Mouse (Mus musculus): ENCODE results near the gene Tmf1. TPM values are rescaled to one million over a fixed set of nuclear protein-coding genes. Genes with fewer than 3 reads are reported as not detected.
A peak's percentile ranks its signal among the peaks of the same experiment; 100 is the strongest.

The Tmf1 gene
- polyA plus RNA-seq, 1 experiment from 2014 or later: 17.3 TPM

- Histone ChIP-seq H3K27ac (peak overlapping the region; percentile 83), H3K4me1 (replicated peaks) (peaks cover 65% of the 10 kb centered on the region), H3K9me3 (replicated peaks) (no peaks in the 10 kb centered on the region), H3K27me3 (no peaks in the 10 kb centered on the region), H3K4me2 (peak overlapping the region; percentile 88), H3K36me3 (peaks cover 15% of the 10 kb centered on the region), H3K9ac (peak overlapping the region; percentile 91), H3K4me3 (replicated peaks) (peak overlapping the region; percentile 79)
- ATAC-seq (ENCODE audit: low read depth) (0 out of 2 replicates have a peak, but pooled peaks have one; percentile 22), DNase-seq (no peak)
- 20% methylated on average over 12 of the region's 12 CpGs for WGBS (ENCODE audit: insufficient replicate concordance)
Observed at GRCm38 (mm10) chr6:97211981-97212380, 33.1 kb upstream of the Tmf1 start.

- Histone ChIP-seq H3K9ac (peak overlapping the region; percentile 91), H3K36me3 (peaks cover 10% of the 10 kb centered on the region), H3K4me1 (replicated peaks) (peaks cover 69% of the 10 kb centered on the region), H3K27me3 (no peaks in the 10 kb centered on the region), H3K4me3 (replicated peaks) (peak overlapping the region; percentile 79), H3K27ac (peak overlapping the region; percentile 83), H3K4me2 (peak overlapping the region; percentile 88), H3K9me3 (replicated peaks) (no peaks in the 10 kb centered on the region)
- whole genome bisulfite sequencing (ENCODE audit: insufficient replicate concordance): under 1% methylated on average over 22 of the region's 22 CpGs
- DNase-seq: peak; percentile 57
- peak; percentile 86 for ATAC-seq (ENCODE audit: low read depth)
Observed at GRCm38 (mm10) chr6:97210962-97211601, 32.2 kb upstream of the Tmf1 start.

- Histone ChIP-seq H3K9ac (peak within 1 kb of the TSS; percentile 91), H3K4me1 (replicated peaks) (peaks cover 70% of the 10 kb centered on the region), H3K27ac (peak within 1 kb of the TSS; percentile 83), H3K4me2 (peak within 1 kb of the TSS; percentile 88), H3K4me3 (replicated peaks) (peak within 1 kb of the TSS; percentile 79), H3K27me3 (no peaks in the 10 kb centered on the region), H3K36me3 (peaks cover 10% of the 10 kb centered on the region), H3K9me3 (replicated peaks) (no peaks in the 10 kb centered on the region)
- WGBS (ENCODE audit: insufficient replicate concordance): 7% methylated on average over 32 of the region's 32 CpGs
- DNase-seq (peak; percentile 83), ATAC-seq (ENCODE audit: low read depth) (peak; percentile 63)
Observed at GRCm38 (mm10) chr6:97210191-97210961, 31.5 kb upstream of the Tmf1 start, which contains the start of gene Arl6ip5. Arl6ip5 (plus strand) TSS chr6:97210689.

GRCm38 (mm10) chr6:97209751-97210150 lies 30.8 kb upstream of the Tmf1 start:
- DNase-seq (no peak), ATAC-seq (ENCODE audit: low read depth) (no peak)
- Histone ChIP-seq H3K4me3 (replicated peaks) (0 out of 2 replicates have a peak overlapping the region, but pooled peaks have one; percentile 79), H3K9ac (no peak overlapping the region), H3K4me1 (replicated peaks) (peaks cover 66% of the 10 kb centered on the region), H3K36me3 (peaks cover 4% of the 10 kb centered on the region; the same call in 1 of the 2 replicates), H3K27ac (peak overlapping the region; percentile 43), H3K9me3 (replicated peaks) (no peaks in the 10 kb centered on the region), H3K4me2 (peak overlapping the region; percentile 88), H3K27me3 (no peaks in the 10 kb centered on the region)
- WGBS (ENCODE audit: insufficient replicate concordance): 81% methylated on average over 4 of the region's 4 CpGs

- H3K4me1 ChIP-seq (replicated peaks): peaks cover 66% of the 10 kb centered on the region
- H3K27me3 ChIP-seq: no peaks in the 10 kb centered on the region
- no peak for DNase-seq
- ATAC-seq (ENCODE audit: low read depth): no peak
- H3K4me2 ChIP-seq: no peak overlapping the region
- 52% methylated on average over 3 of the region's 3 CpGs for WGBS (ENCODE audit: insufficient replicate concordance)
- no peaks in the 10 kb centered on the region for H3K9me3 ChIP-seq (replicated peaks)
- no peaks in the 10 kb centered on the region for H3K36me3 ChIP-seq
- H3K9ac ChIP-seq: no peak overlapping the region
- H3K4me3 ChIP-seq (replicated peaks): no peak overlapping the region
- no peak overlapping the region for H3K27ac ChIP-seq
Observed at GRCm38 (mm10) chr6:97209201-97209600, 30.3 kb upstream of the Tmf1 start.

- H3K4me2 ChIP-seq: no peak overlapping the region
- H3K4me1 ChIP-seq (replicated peaks): peaks cover 64% of the 10 kb centered on the region
- no peak overlapping the region for H3K9ac ChIP-seq
- no peak overlapping the region for H3K4me3 ChIP-seq (replicated peaks)
- H3K27ac ChIP-seq: peak overlapping the region; percentile 40; the same call in 1 of the 2 replicates
- no peaks in the 10 kb centered on the region for H3K27me3 ChIP-seq
- DNase-seq (no peak), ATAC-seq (ENCODE audit: low read depth) (no peak)
- H3K36me3 ChIP-seq: no peaks in the 10 kb centered on the region
- H3K9me3 ChIP-seq (replicated peaks): no peaks in the 10 kb centered on the region
- WGBS (ENCODE audit: insufficient replicate concordance): 40% methylated on average over 3 of the region's 3 CpGs
Observed at GRCm38 (mm10) chr6:97208406-97208805, 29.5 kb upstream of the Tmf1 start.

- 48% methylated on average over 4 of the region's 4 CpGs for WGBS (ENCODE audit: insufficient replicate concordance)
- no peak for ATAC-seq (ENCODE audit: low read depth)
- peak overlapping the region; percentile 47; the same call in 1 of the 2 replicates for H3K27ac ChIP-seq
Observed at GRCm38 (mm10) chr6:97207085-97207484, 28.2 kb upstream of the Tmf1 start.

GRCm38 (mm10) chr6:97205439-97205885 lies 26.5 kb upstream of the Tmf1 start, which contains the start of gene Uba3:
Uba3 (minus strand) TSS chr6:97205647.
- Histone ChIP-seq H3K36me3 (peaks cover 8% of the 10 kb centered on the region), H3K27ac (peak within 1 kb of the TSS; percentile 86), H3K9ac (peak within 1 kb of the TSS; percentile 98), H3K4me2 (peak within 1 kb of the TSS; percentile 75), H3K27me3 (no peaks in the 10 kb centered on the region), H3K9me3 (replicated peaks) (no peaks in the 10 kb centered on the region), H3K4me1 (replicated peaks) (peaks cover 52% of the 10 kb centered on the region), H3K4me3 (replicated peaks) (peak within 1 kb of the TSS; percentile 94)
- DNase-seq (peak; percentile 99), ATAC-seq (ENCODE audit: low read depth) (peak; percentile 96)
- 0% methylated on average over 37 of the region's 38 CpGs for WGBS (ENCODE audit: insufficient replicate concordance)

More at GRCm38 (mm10) chr6:97207085-97207484, 28.2 kb upstream of the Tmf1 start:
- Histone ChIP-seq H3K36me3 (0 out of 2 replicates have a peak, but pooled peaks cover 1% of the 10 kb centered on the region), H3K27me3 (no peaks in the 10 kb centered on the region), H3K9ac (no peak overlapping the region), H3K4me2 (no peak overlapping the region), H3K4me1 (replicated peaks) (peaks cover 59% of the 10 kb centered on the region), H3K4me3 (replicated peaks) (no peak overlapping the region), H3K9me3 (replicated peaks) (no peaks in the 10 kb centered on the region)
- DNase-seq: peak; percentile 34

- H3K9ac ChIP-seq: peak overlapping the region; percentile 98
- peaks cover 49% of the 10 kb centered on the region for H3K4me1 ChIP-seq (replicated peaks)
- ATAC-seq (ENCODE audit: low read depth) (peak; percentile 39), DNase-seq (peak; percentile 34)
- peak overlapping the region; percentile 94 for H3K4me3 ChIP-seq (replicated peaks)
- H3K9me3 ChIP-seq (replicated peaks): no peaks in the 10 kb centered on the region
- no peaks in the 10 kb centered on the region for H3K27me3 ChIP-seq
- H3K4me2 ChIP-seq: peak overlapping the region; percentile 75
- H3K27ac ChIP-seq: peak overlapping the region; percentile 86
- under 1% methylated on average over 16 of the region's 16 CpGs for WGBS (ENCODE audit: insufficient replicate concordance)
- H3K36me3 ChIP-seq: peaks cover 10% of the 10 kb centered on the region
Observed at GRCm38 (mm10) chr6:97204952-97205351, 26.0 kb upstream of the Tmf1 start.

GRCm38 (mm10) chr6:97204252-97204869 lies 25.4 kb upstream of the Tmf1 start:
- ATAC-seq (ENCODE audit: low read depth) (no peak), DNase-seq (no peak)
- Histone ChIP-seq H3K27ac (peak overlapping the region; percentile 86), H3K4me1 (replicated peaks) (peaks cover 45% of the 10 kb centered on the region), H3K9me3 (replicated peaks) (no peaks in the 10 kb centered on the region), H3K4me2 (peak overlapping the region; percentile 75), H3K4me3 (replicated peaks) (peak overlapping the region; percentile 94), H3K27me3 (no peaks in the 10 kb centered on the region), H3K36me3 (peaks cover 10% of the 10 kb centered on the region), H3K9ac (peak overlapping the region; percentile 98)
- WGBS (ENCODE audit: insufficient replicate concordance): 13% methylated on average over 9 of the region's 9 CpGs

- Histone ChIP-seq H3K27me3 (no peaks in the 10 kb centered on the region), H3K4me1 (replicated peaks) (peaks cover 33% of the 10 kb centered on the region), H3K36me3 (peaks cover 19% of the 10 kb centered on the region), H3K27ac (no peak overlapping the region), H3K4me2 (no peak overlapping the region), H3K9ac (no peak overlapping the region), H3K9me3 (replicated peaks) (no peaks in the 10 kb centered on the region), H3K4me3 (replicated peaks) (no peak overlapping the region)
- DNase-seq: no peak
- 63% methylated on average over 3 of the region's 3 CpGs for WGBS (ENCODE audit: insufficient replicate concordance)
- no peak for ATAC-seq (ENCODE audit: low read depth)
Observed at GRCm38 (mm10) chr6:97202477-97202876, 23.6 kb upstream of the Tmf1 start.

Data from liver, embryonic 13.5 days (tissue).